9 mouse cellular contexts compared by ENCODE assay signal in genomic region chr11:104685548-104685947, GRCm38 (mm10). TPM values are rescaled to one million over a fixed set of nuclear protein-coding genes. Genes with fewer than 3 reads are reported as not detected.
DNase-seq lines count a peak whose midpoint lies in the region; ATAC-seq and TF ChIP-seq lines count a peak whose summit lies in the region.
"Had no signal": no experiment of that assay in that cellular context is flagged by ENCODE, and none has a peak within 500 bp of the region (broad histone marks: within the 10 kb centered on the region; RNA-seq: fewer than 3 reads in every experiment).

Gene Gm11639, plus strand, starts transcription at chr11:104685707.

- no peaks in the 10 kb centered on the region for H3K27me3 ChIP-seq in forebrain, embryonic 15.5 days
- no peaks in the 10 kb centered on the region for H3K27me3 ChIP-seq in limb, embryonic 14.5 days (ENCODE audit: control insufficient read depth, insufficient read depth, low read length)
- no peaks in the 10 kb centered on the region for H3K27me3 ChIP-seq in neural tube, embryonic 12.5 days (replicated peaks)

- H3K9ac ChIP-seq in forebrain, embryonic 15.5 days (replicated peaks) = no peak within 1 kb of the TSS
- H3K9ac ChIP-seq in limb, embryonic 14.5 days (ENCODE audit: low read depth, low read length, severe bottlenecking) = no peak within 1 kb of the TSS
- H3K9ac ChIP-seq in neural tube, embryonic 12.5 days = no peak within 1 kb of the TSS

- WGBS in forebrain, embryonic 15.5 days = 27% methylated on average over 23 of the region's 23 CpGs
- WGBS in limb, embryonic 14.5 days = 25% methylated on average over 23 of the region's 23 CpGs
- 24% methylated on average over 23 of the region's 23 CpGs for WGBS in neural tube, embryonic 12.5 days

- TF ChIP-seq POLR2A in limb, embryonic 14.5 days (IDR thresholded peaks at IDR 0.05; ENCODE audit: borderline replicate concordance, extremely low read depth, insufficient read depth, insufficient read length) = no peak

- no peak within 1 kb of the TSS for H3K4me3 ChIP-seq in forebrain, embryonic 15.5 days
- H3K4me3 ChIP-seq in limb, embryonic 14.5 days (replicated peaks; ENCODE audit: low read length) = no peak within 1 kb of the TSS
- no peak within 1 kb of the TSS for H3K4me3 ChIP-seq in neural tube, embryonic 12.5 days

- no peaks in the 10 kb centered on the region for H3K9me3 ChIP-seq in forebrain, embryonic 15.5 days
- no peaks in the 10 kb centered on the region for H3K9me3 ChIP-seq in limb, embryonic 14.5 days (ENCODE audit: control insufficient read depth, low read length)
- no peaks in the 10 kb centered on the region for H3K9me3 ChIP-seq in neural tube, embryonic 12.5 days

- peak; percentile 60 for DNase-seq in thymus, postnatal 4 days
- no peak for DNase-seq in thymus, postnatal 0 days (ENCODE audit: low spot score)
- no peak for DNase-seq in limb, embryonic 14.5 days (ENCODE audit: low spot score)
- no peak for DNase-seq in gastrocnemius, postnatal 36 days
- DNase-seq in ovary, postnatal 10 days (ENCODE audit: low spot score) = no peak
- no peak for DNase-seq in natural killer cell, adult 2 months (ENCODE audit: low spot score in 2 of 2)

- no peaks in the 10 kb centered on the region for H3K36me3 ChIP-seq in forebrain, embryonic 15.5 days
- no peaks in the 10 kb centered on the region for H3K36me3 ChIP-seq in limb, embryonic 14.5 days (ENCODE audit: control insufficient read depth, insufficient read depth, low read length)
- H3K36me3 ChIP-seq in neural tube, embryonic 12.5 days = no peaks in the 10 kb centered on the region

- H3K27ac ChIP-seq in forebrain, embryonic 15.5 days (replicated peaks) = no peak within 1 kb of the TSS
- no peak within 1 kb of the TSS for H3K27ac ChIP-seq in limb, embryonic 14.5 days (replicated peaks; ENCODE audit: low read depth, low read length)
- H3K27ac ChIP-seq in neural tube, embryonic 12.5 days = no peak within 1 kb of the TSS

- no peak for ATAC-seq in forebrain, embryonic 15.5 days (replicated peaks)
- ATAC-seq in limb, embryonic 14.5 days (ENCODE audit: low FRiP score, low read depth) = no peak
- no peak for ATAC-seq in neural tube, embryonic 12.5 days (ENCODE audit: low FRiP score, low read depth)

- no peaks in the 10 kb centered on the region for H3K4me1 ChIP-seq in forebrain, embryonic 15.5 days
- peaks cover 3% of the 10 kb centered on the region; the same call in 1 of the 2 replicates for H3K4me1 ChIP-seq in limb, embryonic 14.5 days (ENCODE audit: control insufficient read depth, insufficient read depth, low read length)
- H3K4me1 ChIP-seq in neural tube, embryonic 12.5 days = no peaks in the 10 kb centered on the region

- intact Hi-C loops in gastrocnemius, postnatal 36 days (cut with DNase I) = no loop called here

- H3K4me2 ChIP-seq in forebrain, embryonic 15.5 days (replicated peaks) = peak within 1 kb of the TSS; percentile 17; the same call in 1 of the 2 replicates
- H3K4me2 ChIP-seq in limb, embryonic 14.5 days (replicated peaks; ENCODE audit: low read depth, low read length, severe bottlenecking) = 0 out of 2 replicates have a peak within 1 kb of the TSS, but pooled peaks have one; percentile 10
- peak within 1 kb of the TSS; percentile 12 for H3K4me2 ChIP-seq in neural tube, embryonic 12.5 days (replicated peaks)

RNA-seq across cellular contexts. Expression of gene Gm11639, which starts in this region (rescaled TPM):
- 0.03 TPM in 2 replicates for polyA plus RNA-seq in thymus, postnatal 0 days (2015; fragmentation: Nextera tagmentation; extraction: Ambion mirVana)
- 0.01 and 0.18 TPM in 2 replicates for polyA plus RNA-seq in forebrain, embryonic 15.5 days (2015; fragmentation: Nextera tagmentation; extraction: Ambion mirVana)
- polyA plus RNA-seq in limb, embryonic 14.5 days (2012; rRNA removed) = under 0.01 TPM in 1 of 2 replicates, not detected in the other
- 0.01 TPM in 1 of 2 replicates, not detected in the other for polyA plus RNA-seq in limb, embryonic 14.5 days (2014; fragmentation: Nextera tagmentation; extraction: Ambion mirVana)
- polyA plus RNA-seq in neural tube, embryonic 12.5 days (2016; fragmentation: Nextera tagmentation; extraction: Ambion mirVana) = 0.01 TPM in 1 of 2 replicates, not detected in the other
- total RNA-seq in gastrocnemius, postnatal 36 days (2021) = not detected
- polyA plus RNA-seq: liver, adult 2 months had no signal
